Mouse (Mus musculus): ENCODE measurements around the gene Mlph.

Mlph gene

GRCm38 (mm10) chr1:90906357-90906756, 8.5 kb upstream of the Mlph start:
- DNase-seq (ENCODE audit: extremely low read depth, low read depth, low spot score) = no peak

GRCm38 (mm10) chr1:90909161-90909560, 5.7 kb upstream of the Mlph start:
- no peak for DNase-seq (ENCODE audit: extremely low read depth, low read depth, low spot score)

GRCm38 (mm10) chr1:90909631-90910152, 5.2 kb upstream of the Mlph start:
- DNase-seq (ENCODE audit: extremely low read depth, low read depth, low spot score) = no peak

GRCm38 (mm10) chr1:90913231-90913630, 1.7 kb upstream of the Mlph start:
- no peak for DNase-seq (ENCODE audit: extremely low read depth, low read depth, low spot score)

GRCm38 (mm10) chr1:90917509-90917908, 2.6 kb downstream of the Mlph start:
- DNase-seq (ENCODE audit: extremely low read depth, low read depth, low spot score) = no peak

GRCm38 (mm10) chr1:90921687-90922086, 6.8 kb downstream of the Mlph start:
- DNase-seq (ENCODE audit: extremely low read depth, low read depth, low spot score) = no peak

GRCm38 (mm10) chr1:90926030-90926429, 11.1 kb downstream of the Mlph start:
- DNase-seq (ENCODE audit: extremely low read depth, low read depth, low spot score) = no peak

- DNase-seq (ENCODE audit: extremely low read depth, low read depth, low spot score) = peak; percentile 45
Measured at GRCm38 (mm10) chr1:90927308-90927707, 12.4 kb downstream of the Mlph start.

GRCm38 (mm10) chr1:90927929-90928574, 13.2 kb downstream of the Mlph start:
- no peak for DNase-seq (ENCODE audit: extremely low read depth, low read depth, low spot score)

- DNase-seq (ENCODE audit: extremely low read depth, low read depth, low spot score) = no peak
Measured at GRCm38 (mm10) chr1:90928575-90928934, 13.7 kb downstream of the Mlph start.

- no peak for DNase-seq (ENCODE audit: extremely low read depth, low read depth, low spot score)
Measured at GRCm38 (mm10) chr1:90933001-90933400, 18.1 kb downstream of the Mlph start.

- DNase-seq (ENCODE audit: extremely low read depth, low read depth, low spot score) = no peak
Measured at GRCm38 (mm10) chr1:90936990-90937389, 22.1 kb downstream of the Mlph start.

- no peak for DNase-seq (ENCODE audit: extremely low read depth, low read depth, low spot score)
Measured at GRCm38 (mm10) chr1:90939980-90940379, 25.1 kb downstream of the Mlph start.

GRCm38 (mm10) chr1:90945171-90945570, 30.3 kb downstream of the Mlph start:
- DNase-seq (ENCODE audit: extremely low read depth, low read depth, low spot score) = no peak

- no peak for DNase-seq (ENCODE audit: extremely low read depth, low read depth, low spot score)
Measured at GRCm38 (mm10) chr1:90947252-90947651, 32.4 kb downstream of the Mlph start.

- no peak for DNase-seq (ENCODE audit: extremely low read depth, low read depth, low spot score)
Measured at GRCm38 (mm10) chr1:90949309-90949708, 34.4 kb downstream of the Mlph start.

- DNase-seq (ENCODE audit: extremely low read depth, low read depth, low spot score) = no peak
Measured at GRCm38 (mm10) chr1:90951670-90952069, 36.8 kb downstream of the Mlph start.

- no peak for DNase-seq (ENCODE audit: extremely low read depth, low read depth, low spot score)
Measured at GRCm38 (mm10) chr1:90952808-90953207, 37.9 kb downstream of the Mlph start, which contains the start of gene Prlh. Gene Prlh (plus strand): TSS chr1:90953108.

- DNase-seq (ENCODE audit: extremely low read depth, low read depth, low spot score) = no peak
Measured at GRCm38 (mm10) chr1:90953688-90954087, 38.8 kb downstream of the Mlph start.

GRCm38 (mm10) chr1:90956245-90957096, 41.6 kb downstream of the Mlph start:
- no peak for DNase-seq (ENCODE audit: extremely low read depth, low read depth, low spot score)

GRCm38 (mm10) chr1:90962526-90962925, 47.6 kb downstream of the Mlph start:
- no peak for DNase-seq (ENCODE audit: extremely low read depth, low read depth, low spot score)

GRCm38 (mm10) chr1:90962994-90963393, 48.1 kb downstream of the Mlph start:
- no peak for DNase-seq (ENCODE audit: extremely low read depth, low read depth, low spot score)
